Mouse (Mus musculus) embryo, embryonic 10 days (tissue): ENCODE data around the gene Ift43.

Experiments
- DNase-seq: peaks from one replicate; pipeline ENCODE4 v3.0.0-alpha.2; 2015; ENCODE audit warnings: low spot score

Gene Ift43

DNA sequence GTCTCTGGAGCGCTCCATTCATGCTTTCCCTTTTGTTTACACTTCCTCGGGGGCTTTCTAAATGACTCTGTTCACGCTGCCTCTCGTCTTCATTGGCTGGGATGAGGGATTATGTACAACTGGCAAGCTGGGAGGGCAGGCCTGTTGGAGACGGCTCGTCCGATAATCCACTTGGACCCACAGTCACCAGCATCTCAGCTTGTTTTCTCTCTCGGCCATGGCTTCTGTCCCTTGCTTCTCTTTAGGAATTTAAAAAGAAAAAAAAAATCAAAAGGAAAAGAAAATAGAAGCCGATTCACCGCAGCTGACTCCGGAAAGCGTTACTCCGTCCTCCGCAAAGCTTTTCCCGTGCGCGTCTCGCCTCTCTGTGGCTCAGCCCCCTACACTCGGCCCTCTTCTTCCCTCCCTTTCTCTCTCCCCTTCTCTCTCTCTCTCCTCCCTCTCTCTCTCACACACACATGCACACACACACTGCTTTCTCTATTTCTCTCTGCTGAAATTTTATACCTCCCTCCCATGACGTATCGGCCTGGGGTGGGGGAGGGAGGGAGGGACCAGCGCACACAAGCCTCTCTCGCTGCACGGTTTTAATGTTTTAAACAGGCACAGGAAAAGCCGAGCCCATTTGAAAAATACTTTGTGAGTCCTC lies 3.7 kb upstream of the Ift43 start, which contains the start of gene Tgfb3:
Tgfb3 (minus strand) TSS at position 489 of the 649 bp plus-strand sequence.
- DNase-seq, result peak; percentile 75

- peak; percentile 95 for DNase-seq
Observed at GRCm38 (mm10) chr12:86079202-86079667, 3.1 kb upstream of the Ift43 start.

- no peak for DNase-seq
Observed at GRCm38 (mm10) chr12:86085873-86086272, 3.5 kb downstream of the Ift43 start.

DNA sequence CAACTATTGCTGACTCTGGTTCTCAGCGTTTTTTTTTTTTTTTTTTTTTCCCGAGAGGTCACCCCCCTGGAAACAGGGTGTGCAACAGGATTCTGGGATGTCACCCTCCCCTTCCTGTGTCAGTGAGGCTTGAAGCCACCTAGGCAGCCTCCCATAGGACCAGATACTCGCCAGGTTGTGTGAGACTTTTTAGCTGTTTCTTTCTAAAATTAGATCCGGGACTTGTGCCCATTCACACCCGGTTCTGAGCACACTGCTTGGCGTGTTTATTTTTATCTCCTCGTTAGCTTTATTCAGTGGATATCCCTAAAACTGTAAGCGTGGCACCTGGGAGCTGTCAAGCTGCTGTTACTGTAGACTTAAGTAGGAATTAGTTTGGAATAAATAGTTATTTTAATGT lies 4.2 kb downstream of the Ift43 start:
- no peak for DNase-seq

DNA sequence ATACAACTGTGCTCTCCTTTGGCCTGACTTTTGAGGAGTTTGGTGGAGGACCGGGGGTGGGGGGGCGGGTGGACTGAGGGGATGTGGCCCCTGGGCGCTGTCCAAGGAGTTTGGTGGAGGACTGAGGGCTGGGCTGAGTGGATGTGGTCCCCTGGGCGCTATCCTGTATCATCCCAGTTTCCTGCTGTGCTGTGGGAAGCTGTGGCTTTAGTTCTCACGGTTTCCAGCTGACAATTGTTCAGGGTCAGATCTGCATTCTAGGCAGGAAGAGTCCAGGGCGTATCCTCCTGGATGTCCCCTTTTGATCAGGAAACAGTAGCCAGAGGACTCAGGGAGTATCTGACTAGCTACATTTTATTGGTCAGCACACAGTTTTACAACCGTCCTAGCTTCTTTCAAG lies 5.7 kb downstream of the Ift43 start:
- peak; percentile 15 for DNase-seq

DNA sequence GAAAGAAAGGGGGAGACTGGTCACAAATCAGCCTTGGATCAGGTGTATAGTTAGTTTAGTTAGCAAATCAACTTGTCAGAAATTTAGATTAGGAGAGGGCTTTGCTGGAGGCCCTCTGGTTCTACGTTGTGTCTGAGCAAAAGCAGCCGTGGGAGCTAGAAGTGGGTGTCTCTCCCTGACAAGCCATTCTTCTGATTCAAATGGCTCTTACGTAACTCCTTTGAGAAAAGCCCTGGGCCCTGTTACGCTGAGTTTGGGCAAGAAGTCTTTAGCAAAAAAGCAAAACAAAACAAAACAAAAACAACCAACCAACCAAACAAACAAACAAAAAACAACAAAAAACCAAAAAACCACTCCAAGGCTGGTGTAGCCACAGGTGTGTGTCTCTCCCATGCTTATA lies 8.4 kb downstream of the Ift43 start:
- DNase-seq, result no peak

DNA sequence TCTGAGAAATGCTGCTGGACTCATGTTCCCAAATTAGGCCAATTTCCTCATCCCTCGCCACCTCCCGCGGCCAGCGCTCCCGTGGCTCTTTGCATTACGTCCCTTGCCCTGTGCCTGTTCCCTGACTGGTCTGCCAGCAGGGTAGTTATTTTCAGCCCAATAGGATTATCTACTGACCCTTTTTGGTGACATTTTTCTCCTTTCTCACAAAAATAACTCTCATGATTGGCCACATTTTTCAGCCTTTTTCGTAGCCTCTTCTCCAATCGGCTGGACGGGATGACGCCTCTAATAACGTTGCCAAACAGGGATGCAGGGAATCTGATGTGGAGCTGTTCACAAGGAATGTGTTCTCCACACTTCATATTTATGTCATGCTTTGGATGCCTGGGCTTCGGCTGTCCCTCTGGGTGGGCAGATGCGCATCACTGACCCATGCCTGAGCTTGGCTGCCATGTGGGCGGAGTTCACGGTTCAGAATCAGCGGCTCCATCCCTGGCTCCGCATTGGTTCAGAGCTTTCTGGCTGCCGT lies 9.3 kb downstream of the Ift43 start:
- peak; percentile 59 for DNase-seq

DNA sequence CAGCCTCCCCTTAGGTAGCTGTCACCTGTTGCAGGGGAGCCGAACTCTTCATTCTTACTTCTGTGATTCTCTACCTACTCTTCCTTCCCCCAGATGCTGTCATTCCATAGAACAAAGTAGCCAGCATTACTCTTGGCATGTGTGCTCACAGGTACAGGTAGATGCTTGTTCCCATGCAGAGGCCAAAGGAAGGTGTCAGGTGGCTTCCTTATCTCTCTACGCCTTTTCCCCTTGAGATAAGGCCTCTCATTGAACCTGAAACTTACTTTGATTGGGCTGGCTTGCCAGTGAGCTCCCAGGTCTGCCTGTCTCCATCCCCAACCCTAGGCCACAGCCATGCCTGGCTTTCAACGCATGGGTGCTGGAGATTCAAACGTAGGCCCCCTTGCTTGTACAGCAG lies 11.7 kb downstream of the Ift43 start:
- no peak for DNase-seq

DNA sequence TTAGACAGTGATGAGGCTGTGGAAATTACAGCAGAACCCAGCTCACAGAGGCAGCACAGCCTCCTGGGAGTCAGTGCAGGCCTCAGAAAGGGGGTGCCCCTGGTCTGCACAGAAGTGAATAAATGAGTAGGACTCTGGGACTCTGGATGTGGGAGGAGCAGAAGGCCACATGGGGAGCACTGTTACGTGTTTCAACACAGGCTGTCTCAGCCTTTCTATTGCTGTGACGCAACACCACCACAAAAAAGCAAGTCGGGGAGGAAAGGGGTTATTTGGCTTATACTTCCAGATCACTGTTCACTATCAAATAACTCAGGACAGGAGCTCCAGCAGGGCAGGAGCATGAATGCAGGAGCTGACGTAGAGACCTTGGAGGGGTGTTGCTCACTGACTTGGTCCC lies 13.5 kb downstream of the Ift43 start:
- no peak for DNase-seq

DNA sequence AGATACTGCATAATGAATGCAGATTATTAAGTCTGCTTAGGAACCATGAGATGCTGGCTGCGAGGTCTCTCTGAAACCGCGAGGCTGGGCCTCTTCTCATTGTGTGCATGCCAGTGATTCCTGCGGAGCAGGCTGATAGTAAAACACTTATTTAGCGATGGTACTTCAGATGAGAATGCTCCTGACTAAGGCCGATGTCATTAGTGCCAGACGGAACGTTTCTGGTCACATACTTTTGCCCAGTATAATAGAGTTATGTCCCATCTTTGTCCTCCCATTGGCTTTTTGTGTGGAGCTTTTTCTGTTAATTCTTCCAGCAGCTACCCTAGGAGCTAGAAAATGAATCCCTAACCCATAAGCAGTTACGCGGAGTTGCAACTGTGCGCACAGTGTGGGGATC lies 15.4 kb downstream of the Ift43 start:
- no peak for DNase-seq

- no peak for DNase-seq
Observed at GRCm38 (mm10) chr12:86100711-86101110, 18.4 kb downstream of the Ift43 start.

DNA sequence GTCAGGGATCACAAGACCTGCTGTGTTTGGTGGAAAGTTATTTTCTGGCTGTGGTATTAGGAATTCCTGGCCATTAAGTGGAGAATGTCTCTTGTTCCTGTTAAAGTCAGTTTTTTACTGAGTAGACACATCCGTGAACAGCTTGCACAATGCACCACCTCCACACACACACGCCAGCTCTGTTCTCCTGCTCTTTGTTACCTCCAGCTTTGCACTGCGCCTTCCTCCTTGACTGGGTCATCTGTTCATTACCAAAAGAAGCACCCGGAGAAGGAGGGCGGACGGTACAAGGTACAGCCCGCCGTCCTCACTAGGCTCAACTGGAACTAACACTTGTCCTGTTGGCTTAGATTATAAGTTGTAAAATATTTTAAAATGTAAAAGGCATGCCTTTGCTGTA lies 20.3 kb downstream of the Ift43 start:
- no peak for DNase-seq

DNA sequence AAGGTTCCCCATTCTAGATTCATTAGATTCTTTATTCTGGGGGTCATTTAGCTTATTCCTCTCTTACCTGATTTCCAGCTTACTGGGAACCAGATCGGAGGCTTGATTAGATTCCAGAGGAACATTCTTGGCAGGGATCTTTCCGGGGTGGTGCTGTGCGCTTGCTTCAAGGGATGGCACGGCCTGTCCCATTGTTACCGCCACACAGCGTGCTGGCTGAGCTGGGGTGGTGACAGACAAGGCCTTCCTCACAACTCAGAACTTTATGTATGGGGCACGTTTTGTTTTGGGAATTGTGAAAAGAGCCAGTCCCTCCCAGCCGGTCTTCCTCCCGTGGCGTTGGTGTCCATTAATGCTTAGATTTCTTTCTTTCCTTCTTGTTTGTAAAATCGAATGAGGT lies 21.1 kb downstream of the Ift43 start:
- DNase-seq, result no peak

DNA sequence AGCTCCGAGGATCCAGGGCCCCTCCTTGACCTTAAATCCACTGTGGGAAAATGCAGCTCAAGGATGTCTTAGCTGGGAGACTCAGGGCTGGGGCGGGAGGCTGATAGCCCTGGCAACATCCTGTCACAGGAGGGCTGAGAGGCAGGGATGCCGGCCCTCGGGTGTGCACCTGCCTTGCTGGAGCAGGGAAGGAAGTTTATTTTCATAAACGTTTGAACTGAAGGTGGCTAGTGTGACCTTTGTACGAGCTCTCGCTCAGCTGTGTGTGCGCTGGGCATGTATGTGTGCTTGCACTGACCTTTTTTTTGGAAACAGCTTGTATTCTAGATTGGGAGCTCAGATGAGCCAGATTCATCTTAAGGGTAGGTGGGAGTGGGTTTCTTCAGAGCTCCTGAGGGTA lies 21.5 kb downstream of the Ift43 start:
- no peak for DNase-seq

DNA sequence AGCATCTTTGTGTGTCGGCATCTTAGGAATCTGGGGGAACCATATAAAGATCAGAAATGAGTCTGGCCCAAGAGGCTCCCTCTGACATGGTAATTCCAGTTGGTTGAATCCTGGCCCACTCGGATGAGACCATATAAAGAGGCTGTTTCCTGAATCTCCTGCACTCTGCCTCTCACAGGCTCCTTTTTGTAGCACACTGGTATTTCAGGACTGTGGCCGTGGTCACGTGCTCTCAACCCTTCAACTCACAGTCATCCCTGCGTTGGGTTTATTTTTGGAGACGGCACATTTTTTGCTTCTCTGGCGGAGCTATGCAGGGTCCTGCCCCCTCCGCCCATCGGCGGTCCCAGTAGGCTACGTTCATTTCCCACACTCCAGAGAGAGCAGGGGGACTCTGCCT lies 22.0 kb downstream of the Ift43 start:
- no peak for DNase-seq

DNA sequence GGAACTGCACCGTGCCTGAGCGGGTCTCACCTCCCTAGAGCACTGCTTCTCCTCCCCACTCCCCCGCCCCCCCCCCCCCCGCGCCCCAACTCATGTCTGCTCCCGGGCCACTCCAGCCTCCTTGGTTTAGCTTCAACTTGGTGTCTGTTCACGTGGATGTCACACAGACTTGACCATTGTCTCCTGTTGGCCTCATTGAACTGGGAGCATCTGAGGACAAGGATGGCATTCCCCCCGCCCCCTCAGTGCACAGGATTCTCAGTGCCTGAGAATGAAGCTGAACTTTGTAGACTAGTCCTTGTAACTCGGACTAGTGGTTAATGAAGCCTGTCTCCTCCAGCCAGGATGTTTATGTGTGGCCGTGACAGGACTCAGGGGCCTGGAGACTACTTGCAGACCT lies 23.2 kb downstream of the Ift43 start:
- DNase-seq, result no peak

DNA sequence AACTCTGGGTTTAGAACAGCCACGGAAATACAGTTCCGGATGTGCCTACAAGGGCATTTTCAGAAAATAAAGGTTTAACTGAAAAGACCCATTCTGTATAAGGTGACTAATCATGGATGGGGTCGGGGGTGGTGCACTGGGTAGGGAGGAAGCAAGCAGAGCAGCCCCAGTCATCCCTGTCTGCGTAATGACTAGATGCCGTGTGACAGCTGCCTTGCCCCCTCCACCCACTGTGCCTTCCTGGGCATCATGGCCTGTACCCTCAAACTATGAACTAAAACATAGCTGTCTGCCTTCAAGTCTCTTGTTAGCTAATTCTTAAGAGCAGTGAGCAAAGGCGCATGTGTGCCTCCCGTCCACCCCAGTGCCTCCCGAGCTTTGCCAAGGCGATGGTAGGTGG lies 23.7 kb downstream of the Ift43 start:
- DNase-seq, result no peak

DNA sequence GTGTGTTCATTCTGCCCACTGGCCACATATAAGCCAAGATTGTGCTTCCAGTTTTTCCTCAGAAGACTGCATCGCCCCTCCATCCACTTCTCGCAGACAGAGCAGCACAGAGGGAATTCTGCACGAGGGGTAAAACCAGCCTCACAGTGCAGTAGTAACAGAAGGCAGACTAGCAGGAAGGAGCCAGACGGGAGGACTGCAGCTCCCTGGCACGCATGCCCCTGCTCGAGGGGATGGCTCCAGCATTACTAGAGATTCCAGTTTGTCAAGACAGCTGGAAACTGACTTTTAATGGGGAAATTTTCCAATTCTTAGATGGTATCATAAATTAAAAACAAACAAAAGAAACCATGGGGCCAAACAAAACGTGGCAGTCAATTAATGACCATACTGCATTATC lies 25.3 kb downstream of the Ift43 start:
- no peak for DNase-seq

DNA sequence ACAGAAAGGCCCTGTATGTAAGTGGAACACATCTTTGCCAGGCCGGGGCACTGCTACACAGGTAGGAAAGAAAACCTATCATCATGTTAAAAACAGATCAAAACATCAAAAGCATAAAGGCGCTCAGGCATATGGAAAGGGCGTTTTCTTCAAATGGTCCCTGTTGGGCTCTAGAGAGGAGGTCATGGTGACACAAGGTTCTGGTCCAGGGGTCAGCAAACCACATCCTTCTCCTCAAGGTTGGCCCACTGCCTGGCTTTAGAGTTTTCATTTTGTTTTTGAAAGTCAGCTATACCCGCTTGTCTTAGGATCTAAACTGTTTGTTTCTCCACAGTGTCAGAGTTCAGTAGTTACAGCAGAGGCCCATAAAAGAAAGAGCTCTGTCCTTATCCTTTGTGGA lies 27.2 kb downstream of the Ift43 start:
- DNase-seq, result no peak

GRCm38 (mm10) chr12:86110637-86111036 lies 28.3 kb downstream of the Ift43 start:
- DNase-seq, result peak; percentile 45

DNA sequence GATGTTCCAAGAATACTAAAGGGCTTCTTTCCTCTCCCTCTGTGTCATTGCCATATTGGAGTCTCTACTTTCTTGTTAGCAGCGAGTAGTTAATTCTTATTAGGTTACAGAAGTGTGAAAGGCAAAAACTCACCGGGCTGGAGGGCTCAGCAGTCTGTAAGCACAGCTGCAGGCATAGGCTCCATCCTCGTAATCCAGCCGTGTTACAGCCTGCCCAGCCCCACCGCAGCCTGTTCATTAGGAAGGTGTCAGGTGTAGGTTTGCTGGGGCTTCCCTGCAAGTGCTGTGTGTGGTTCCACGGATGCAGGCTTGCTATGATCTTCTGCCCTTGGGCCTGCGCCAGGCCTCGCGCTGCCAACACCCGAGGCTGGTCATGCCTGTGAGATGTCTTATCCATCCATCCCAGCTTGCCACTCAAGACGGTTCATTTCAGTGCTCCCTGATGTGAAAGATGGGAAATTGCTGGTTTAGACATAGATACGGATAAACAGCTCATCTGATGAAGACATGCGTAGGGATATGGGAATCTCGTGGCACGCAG lies 34.0 kb downstream of the Ift43 start:
- no peak for DNase-seq

DNA sequence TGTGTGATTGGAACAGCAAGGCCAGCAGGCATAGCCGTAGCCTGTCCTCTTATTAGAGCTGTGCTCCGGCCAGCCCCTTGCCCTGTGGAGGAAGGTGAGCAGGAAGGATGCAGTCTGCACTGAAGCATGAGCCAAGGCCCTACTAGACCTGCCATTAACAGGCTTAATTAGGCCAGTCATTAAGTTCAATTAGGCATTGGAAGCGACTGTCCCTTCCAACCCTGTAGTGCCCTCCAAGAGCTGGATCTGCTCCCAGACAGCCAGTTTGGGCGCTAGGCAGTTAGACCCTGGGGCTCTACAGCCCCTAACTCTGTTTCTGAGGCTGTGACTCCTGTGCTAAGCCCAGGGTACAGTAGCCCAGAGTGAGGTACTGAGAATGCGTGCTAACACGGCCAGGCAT lies 41.7 kb downstream of the Ift43 start:
- no peak for DNase-seq

- DNase-seq, result no peak
Observed at GRCm38 (mm10) chr12:86128122-86128521, 45.8 kb downstream of the Ift43 start.

DNA sequence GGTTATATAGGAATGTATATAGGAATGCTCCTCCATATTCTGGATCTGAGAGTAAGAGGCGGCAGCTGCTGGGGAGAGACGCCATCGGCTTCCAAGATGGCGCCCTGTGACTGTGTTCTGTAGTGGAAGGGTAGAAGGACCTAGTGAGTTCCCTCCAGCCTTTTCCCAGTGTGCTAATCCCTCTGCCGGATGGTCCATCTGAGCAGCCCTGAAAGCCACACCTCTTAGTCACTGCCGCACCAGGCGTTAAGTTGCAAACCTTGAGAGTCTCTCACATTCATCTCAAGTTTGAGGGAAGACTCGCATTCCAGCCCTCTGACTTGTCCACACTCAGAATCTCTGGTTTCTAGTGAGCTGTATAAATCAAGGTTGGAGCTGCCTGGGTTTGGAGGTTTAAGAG lies 46.7 kb downstream of the Ift43 start:
- no peak for DNase-seq
